Mouse (Mus musculus): Measurements from ENCODE around the gene Tmem248.

The Tmem248 gene

GRCm38 (mm10) chr5:130192356-130192944 is 24.4 kb upstream of the Tmem248 start:
- TF ChIP-seq GATA4 (IDR thresholded peaks at IDR 0.05; ENCODE audit: insufficient replicate concordance, low read length): no peak; the same call in 1 of the 2 replicates

- no peak for TF ChIP-seq GATA4 (IDR thresholded peaks at IDR 0.05; ENCODE audit: insufficient replicate concordance, low read length)
These were observed 23.1 kb upstream of the Tmem248 start for GRCm38 (mm10) chr5:130193760-130194159.

- TF ChIP-seq GATA4 (IDR thresholded peaks at IDR 0.05; ENCODE audit: insufficient replicate concordance, low read length): no peak
These were observed 20.6 kb upstream of the Tmem248 start for GRCm38 (mm10) chr5:130196307-130196706.

DNA sequence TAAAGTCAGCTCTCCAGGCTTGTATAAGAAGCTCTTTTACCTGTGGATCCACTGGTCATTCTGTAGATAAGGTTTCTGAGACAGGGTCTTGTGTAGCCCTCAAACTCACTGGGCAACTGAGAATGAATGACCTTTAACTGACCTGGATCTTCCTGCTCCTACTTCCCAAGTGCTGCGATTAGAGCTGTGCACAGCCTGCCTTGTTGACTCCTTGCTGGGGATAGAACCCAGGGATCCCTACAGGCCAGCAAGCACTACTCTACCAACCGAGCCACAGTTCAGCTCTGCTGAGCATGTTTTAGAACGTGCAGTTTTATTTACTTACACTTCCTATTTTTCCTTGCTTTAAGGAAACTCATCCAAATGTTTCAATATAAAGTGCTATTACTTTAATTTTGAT is 19.4 kb upstream of the Tmem248 start:
- no peak for TF ChIP-seq GATA4 (IDR thresholded peaks at IDR 0.05; ENCODE audit: insufficient replicate concordance, low read length)

- TF ChIP-seq GATA4 (IDR thresholded peaks at IDR 0.05; ENCODE audit: insufficient replicate concordance, low read length): no peak
These were observed 18.9 kb upstream of the Tmem248 start for GRCm38 (mm10) chr5:130197981-130198380.

DNA sequence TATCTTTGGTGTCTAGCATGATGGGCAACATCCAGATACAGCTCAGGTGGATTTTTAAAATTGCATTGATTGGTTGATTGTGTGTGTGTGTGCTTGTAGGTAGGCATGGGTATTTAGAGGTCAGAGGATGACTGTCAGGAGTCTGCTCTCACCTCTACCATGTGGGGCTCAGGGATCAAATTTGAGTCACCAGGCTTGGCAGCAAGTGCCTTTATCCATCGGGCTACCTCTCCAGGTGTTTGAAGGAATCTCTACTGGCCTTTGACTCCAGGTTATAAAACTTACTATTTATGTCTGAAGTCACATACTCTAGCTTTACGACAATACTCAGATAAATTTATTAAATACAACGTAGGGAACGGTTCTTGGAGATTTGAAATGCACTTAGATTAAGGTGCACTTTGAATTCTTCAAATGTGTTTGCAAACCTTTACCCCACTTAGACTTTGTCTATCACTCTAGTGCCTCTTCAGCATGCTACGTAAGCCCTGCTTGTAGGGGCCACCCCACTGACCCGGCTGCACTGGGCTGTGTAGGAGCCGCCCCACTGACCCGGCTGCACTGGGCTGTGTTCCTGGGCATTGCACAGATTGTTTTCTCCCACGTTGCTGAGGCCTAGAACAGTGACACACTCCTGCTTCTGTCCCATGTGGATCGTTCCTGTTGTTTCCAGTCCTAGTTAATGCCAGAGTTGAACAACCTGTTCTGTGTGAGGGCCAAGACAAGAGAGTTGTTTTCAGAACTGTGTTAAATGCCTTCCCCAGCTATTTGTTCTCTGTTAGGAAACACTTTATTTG is 16.4 kb upstream of the Tmem248 start:
- TF ChIP-seq GATA4 (IDR thresholded peaks at IDR 0.05; ENCODE audit: insufficient replicate concordance, low read length): no peak

- no peak for TF ChIP-seq GATA4 (IDR thresholded peaks at IDR 0.05; ENCODE audit: insufficient replicate concordance, low read length)
These were observed 12.9 kb upstream of the Tmem248 start for GRCm38 (mm10) chr5:130203948-130204347.

DNA sequence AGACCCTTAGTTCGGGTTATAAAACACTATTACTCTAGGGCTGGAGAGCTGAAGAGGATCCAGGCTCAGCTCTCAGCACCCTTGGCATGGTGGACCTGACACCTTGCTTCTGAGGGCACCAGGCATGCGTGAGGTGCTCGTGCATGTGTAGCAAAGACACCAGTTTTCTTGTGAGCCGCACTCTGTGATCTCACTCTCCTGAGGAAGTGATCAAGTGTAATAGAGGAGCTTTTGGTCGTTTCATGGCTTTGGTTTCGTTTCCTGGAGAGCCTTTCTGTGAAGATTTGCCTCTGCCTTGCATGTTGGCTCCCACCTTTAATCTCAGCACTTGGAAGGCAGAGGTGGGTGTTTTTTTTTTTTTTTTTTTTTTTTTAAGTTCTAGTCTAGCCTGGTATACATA is 12.3 kb upstream of the Tmem248 start:
- no peak for TF ChIP-seq GATA4 (IDR thresholded peaks at IDR 0.05; ENCODE audit: insufficient replicate concordance, low read length)

DNA sequence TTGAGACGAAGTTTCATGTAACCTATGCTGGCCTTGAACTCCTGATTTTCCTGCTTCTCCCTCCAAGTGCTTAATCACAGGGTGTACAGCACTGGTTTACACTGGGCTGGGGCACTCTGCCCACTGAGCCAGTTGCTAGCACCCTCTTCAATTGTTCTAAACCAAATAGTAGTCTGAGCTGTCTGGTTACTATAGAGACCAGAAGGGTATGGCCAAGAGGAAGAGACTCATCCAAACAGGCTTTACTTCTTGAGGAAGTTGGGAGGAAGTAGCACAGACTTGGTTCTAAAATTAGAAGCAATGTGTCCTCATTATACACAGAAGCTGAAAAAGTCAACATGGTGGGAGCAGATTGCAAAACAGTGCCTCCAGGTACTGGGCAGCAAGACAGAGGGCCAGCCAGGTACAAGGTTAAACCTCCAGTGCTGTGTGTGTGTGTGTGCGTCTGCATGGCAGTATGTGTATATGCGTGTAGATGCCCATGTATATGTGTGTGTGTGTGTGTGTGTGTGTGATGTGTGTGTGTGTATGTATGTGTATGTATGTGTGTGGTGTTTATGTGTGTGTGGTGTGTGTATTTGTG is 11.3 kb upstream of the Tmem248 start:
- no peak for TF ChIP-seq GATA4 (IDR thresholded peaks at IDR 0.05; ENCODE audit: insufficient replicate concordance, low read length)

DNA sequence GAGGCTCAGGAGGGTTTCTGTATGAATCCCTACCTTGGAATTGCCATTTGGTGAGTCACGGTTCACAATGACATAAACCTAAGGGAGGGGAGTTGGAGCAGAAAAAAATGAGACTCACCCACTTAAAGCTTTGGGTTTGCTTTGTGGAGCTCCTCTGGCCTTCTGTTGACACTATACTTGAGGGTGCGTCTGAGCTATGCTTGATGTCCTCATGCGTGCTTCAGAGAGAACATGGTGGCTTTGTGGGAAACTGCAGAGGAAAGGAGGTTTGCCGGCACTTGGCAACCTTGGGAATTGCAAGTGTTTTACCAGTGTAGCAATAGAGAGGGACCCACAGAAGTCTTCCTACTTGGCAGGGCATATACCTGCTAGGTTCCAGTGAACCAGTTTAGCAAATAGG is 9.6 kb upstream of the Tmem248 start:
- TF ChIP-seq GATA4 (IDR thresholded peaks at IDR 0.05; ENCODE audit: insufficient replicate concordance, low read length): no peak

DNA sequence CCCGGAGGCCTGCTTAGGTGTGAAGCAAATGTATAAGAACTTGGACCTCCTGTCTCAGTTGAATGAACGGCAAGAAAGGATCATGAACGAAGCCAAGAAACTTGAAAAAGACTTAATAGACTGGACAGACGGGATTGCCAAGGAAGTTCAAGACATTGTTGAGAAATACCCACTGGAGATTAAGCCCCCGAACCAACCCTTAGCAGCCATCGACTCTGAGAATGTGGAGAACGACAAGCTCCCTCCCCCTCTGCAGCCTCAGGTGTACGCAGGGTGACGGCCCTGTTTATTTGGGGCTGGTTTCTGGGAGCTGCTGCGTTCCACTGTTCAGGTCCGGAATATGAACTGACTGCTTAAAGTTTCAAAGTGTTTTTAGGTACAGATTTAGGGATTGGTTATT is 3.9 kb upstream of the Tmem248 start:
- no peak for TF ChIP-seq GATA4 (IDR thresholded peaks at IDR 0.05; ENCODE audit: insufficient replicate concordance, low read length)

- TF ChIP-seq GATA4 (IDR thresholded peaks at IDR 0.05; ENCODE audit: insufficient replicate concordance, low read length): no peak
These were observed 525 bp downstream of the Tmem248 start for GRCm38 (mm10) chr5:130217406-130217805.

- TF ChIP-seq GATA4 (IDR thresholded peaks at IDR 0.05; ENCODE audit: insufficient replicate concordance, low read length): no peak
These were observed 1.5 kb downstream of the Tmem248 start for GRCm38 (mm10) chr5:130218336-130218735.

DNA sequence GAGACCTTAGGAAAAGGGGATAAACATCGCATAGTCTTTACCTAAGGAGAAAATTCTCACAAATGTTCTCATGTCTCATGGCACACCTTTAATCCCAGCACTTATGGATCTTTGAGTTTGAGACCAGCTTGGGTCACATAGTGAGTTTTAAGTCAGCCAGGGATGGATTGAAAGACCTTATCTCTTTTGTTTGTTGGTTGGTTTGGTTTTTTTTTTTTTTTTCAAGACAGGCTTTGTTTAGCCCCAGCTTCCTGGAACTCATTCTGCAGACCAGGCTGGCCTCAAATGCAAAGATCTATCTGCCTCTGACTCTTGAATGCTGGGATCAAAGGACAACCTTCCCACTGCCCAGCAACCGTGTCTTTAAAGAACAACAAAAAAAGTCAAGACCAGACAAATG is 4.4 kb downstream of the Tmem248 start:
- TF ChIP-seq GATA4 (IDR thresholded peaks at IDR 0.05; ENCODE audit: insufficient replicate concordance, low read length): no peak

DNA sequence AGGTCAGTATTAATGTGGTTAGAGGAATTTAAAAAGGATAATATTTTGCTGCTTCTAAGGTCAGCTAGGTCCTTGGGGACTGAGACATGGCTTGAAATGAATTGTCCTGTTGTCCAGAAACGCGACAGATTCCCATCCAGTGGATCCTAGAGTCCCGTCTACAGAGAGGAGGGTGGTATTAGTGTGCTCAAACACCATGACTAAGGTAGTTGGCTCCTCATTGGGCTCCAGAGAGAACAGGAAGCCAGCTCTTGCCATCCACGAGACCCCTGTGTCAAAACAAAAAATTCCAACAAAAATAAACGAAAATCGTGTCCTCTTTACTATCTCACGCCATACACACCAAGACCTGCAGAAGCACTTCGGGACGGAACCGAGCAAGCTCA is 4.9 kb downstream of the Tmem248 start:
- TF ChIP-seq GATA4 (IDR thresholded peaks at IDR 0.05; ENCODE audit: insufficient replicate concordance, low read length): no peak

Data from liver, adult (tissue).